Mouse (Mus musculus) fat pad, adult 2 months (tissue): ENCODE measurements around the gene Bicdl2.

Source experiments
- DNase-seq: peaks from one replicate; pipeline ENCODE4 v3.0.0-alpha.2; 2011; ENCODE audit warnings: low read depth, low spot score; ENCODE audit errors: extremely low read depth

Gene Bicdl2

GRCm38 (mm10) chr17:23660117-23660875, at the start of gene Bicdl2:
Gene Bicdl2 (plus strand): TSS chr17:23660506.
- no peak for DNase-seq

- DNase-seq, result no peak
Observed at GRCm38 (mm10) chr17:23617087-23617486, 43.2 kb upstream of the Bicdl2 start.

GRCm38 (mm10) chr17:23620351-23620750, 40.0 kb upstream of the Bicdl2 start:
- DNase-seq, result no peak

GRCm38 (mm10) chr17:23627813-23628212, 32.5 kb upstream of the Bicdl2 start:
- DNase-seq, result no peak

- DNase-seq, result no peak
Observed at GRCm38 (mm10) chr17:23630195-23631020, 29.9 kb upstream of the Bicdl2 start.

GRCm38 (mm10) chr17:23631241-23631640, 29.1 kb upstream of the Bicdl2 start:
- no peak for DNase-seq

GRCm38 (mm10) chr17:23644613-23645495, 15.5 kb upstream of the Bicdl2 start, which contains the start of gene Mmp25:
Gene Mmp25 (minus strand): TSS chr17:23645277.
- DNase-seq, result no peak

- DNase-seq, result no peak
Observed at GRCm38 (mm10) chr17:23645894-23646293, 14.4 kb upstream of the Bicdl2 start.

GRCm38 (mm10) chr17:23651363-23651762, 8.9 kb upstream of the Bicdl2 start:
- DNase-seq, result no peak

- no peak for DNase-seq
Observed at GRCm38 (mm10) chr17:23653324-23653723, 7.0 kb upstream of the Bicdl2 start.

GRCm38 (mm10) chr17:23654001-23654400, 6.3 kb upstream of the Bicdl2 start:
- DNase-seq, result no peak

- no peak for DNase-seq
Observed at GRCm38 (mm10) chr17:23654410-23654809, 5.9 kb upstream of the Bicdl2 start.

GRCm38 (mm10) chr17:23658450-23658849, 1.9 kb upstream of the Bicdl2 start:
- no peak for DNase-seq

- no peak for DNase-seq
Observed at GRCm38 (mm10) chr17:23660876-23661200, 532 bp downstream of the Bicdl2 start.

- DNase-seq, result no peak
Observed at GRCm38 (mm10) chr17:23661526-23661925, 1.2 kb downstream of the Bicdl2 start.

- DNase-seq, result no peak
Observed at GRCm38 (mm10) chr17:23664556-23665021, 4.3 kb downstream of the Bicdl2 start.

GRCm38 (mm10) chr17:23665511-23665910, 5.2 kb downstream of the Bicdl2 start:
- no peak for DNase-seq

- DNase-seq, result no peak
Observed at GRCm38 (mm10) chr17:23670516-23671074, 10.3 kb downstream of the Bicdl2 start.

GRCm38 (mm10) chr17:23671519-23671918, 11.2 kb downstream of the Bicdl2 start:
- no peak for DNase-seq

GRCm38 (mm10) chr17:23672761-23673160, 12.5 kb downstream of the Bicdl2 start:
- no peak for DNase-seq
